Mouse (Mus musculus): ENCODE measurements around the gene Lims1.

GRCm38 (mm10) chr10:58395723-58396122, 72.5 kb downstream of the Lims1 start:
- TF ChIP-seq POLR2A (IDR thresholded peaks at IDR 0.05; ENCODE audit: insufficient read length, low read depth) (no peak), CEBPB (IDR thresholded peaks at IDR 0.05; ENCODE audit: insufficient read depth, poor library complexity, severe bottlenecking) (no peak), POLR2AphosphoS2 (IDR thresholded peaks at IDR 0.05; ENCODE audit: insufficient read length, low read depth) (no peak), MYOG (IDR thresholded peaks at IDR 0.05; ENCODE audit: control insufficient read depth in 1 of 3, insufficient read depth in 1 of 3, insufficient read length in 2 of 3, low read depth in 2 of 3) (no peak), MAX (IDR thresholded peaks at IDR 0.05; ENCODE audit: low read depth) (no peak), SRF (IDR thresholded peaks at IDR 0.05; ENCODE audit: control insufficient read depth, insufficient read length, low read depth) (no peak), E2F4 (IDR thresholded peaks at IDR 0.05; ENCODE audit: insufficient read depth) (no peak), TCF12 (IDR thresholded peaks at IDR 0.05; ENCODE audit: insufficient read depth, poor library complexity, severe bottlenecking) (no peak), USF1 (IDR thresholded peaks at IDR 0.05; ENCODE audit: low read depth) (no peak)
